Mouse (Mus musculus) CH12.LX (cell line): ENCODE results near the gene Clec2d. TPM values are rescaled to one million over a fixed set of nuclear protein-coding genes. Genes with fewer than 3 reads are reported as not detected.

ENCODE experiments used
- DNase-seq: peaks from one replicate; pipeline ENCODE4 v3.0.0-alpha.2; 2013; ENCODE audit errors: extremely low read depth
- H3K27ac ChIP-seq: 2 replicates; pipeline ENCODE4 v1.5.1; 2012; ENCODE audit warnings: low read depth, mild to moderate bottlenecking, control low read depth, moderate library complexity; ENCODE audit not compliant: insufficient read depth
- H3K27me3 ChIP-seq: replicated peaks from 2 replicates; pipeline ENCODE3; 2012; ENCODE audit warnings: inconsistent platforms
- H3K36me3 ChIP-seq, 2 experiments: replicated peaks in 1 of 2; 2 replicates each; pipeline versions ENCODE3 to v1.6.1; 2012; ENCODE audit warnings: inconsistent platforms in 1 of 2, low read length in 1 of 2, mild to moderate bottlenecking in 1 of 2, mixed read lengths in 1 of 2, moderate library complexity in 1 of 2; ENCODE audit not compliant: control insufficient read depth in 1 of 2, insufficient read depth in 1 of 2
- H3K4me1 ChIP-seq, 2 experiments: 2 replicates each; pipeline ENCODE4 v1.6.1; 2012; ENCODE audit warnings: inconsistent platforms in 1 of 2, moderate library complexity in 1 of 2; ENCODE audit not compliant: insufficient read depth in 2 of 2, control insufficient read depth in 1 of 2
- H3K4me2 ChIP-seq: 2 replicates; pipeline ENCODE4 v1.6.1; 2012; ENCODE audit warnings: low read depth, mild to moderate bottlenecking, control low read depth; ENCODE audit not compliant: poor library complexity, insufficient read depth, severe bottlenecking
- H3K4me3 ChIP-seq, 3 experiments: fragments of 150-350 bp in 1 of 3; sonication (generic) in 1 of 3; replicated peaks in 1 of 3; 2 replicates each; pipeline versions ENCODE3 to v1.5.1; 2011 to 2012; ENCODE audit warnings: low read depth in 2 of 3, low read length in 2 of 3, mild to moderate bottlenecking in 2 of 3, moderate library complexity in 2 of 3, control low read depth in 1 of 3, improper control_type of control experiment in 1 of 3, inconsistent platforms in 1 of 3, mixed read lengths in 1 of 3; ENCODE audit not compliant: poor library complexity in 1 of 3
- H3K79me2 ChIP-seq: replicated peaks from 2 replicates; pipeline ENCODE4 v1.6.1; 2012; ENCODE audit warnings: mild to moderate bottlenecking, moderate library complexity; ENCODE audit not compliant: control insufficient read depth, poor library complexity, insufficient read depth, severe bottlenecking; ENCODE audit errors: extremely low read depth
- H3K9ac ChIP-seq: 2 replicates; pipeline ENCODE4 v1.6.1; 2012; ENCODE audit warnings: low read depth, mild to moderate bottlenecking, control low read depth, moderate library complexity; ENCODE audit not compliant: insufficient read depth
- H3K9me3 ChIP-seq: replicated peaks from 2 replicates; pipeline ENCODE3; 2012; ENCODE audit warnings: low read length, inconsistent platforms, mixed read lengths
- BHLHE40 ChIP-seq: IDR thresholded peaks from 2 replicates; pipeline ENCODE4 v1.6.1; 2011; ENCODE audit warnings: mild to moderate bottlenecking, low read depth, low read length, improper control_type of control experiment
- CHD1 ChIP-seq: IDR thresholded peaks from 2 replicates; pipeline ENCODE4 v1.6.1; 2012; ENCODE audit warnings: low read depth, low read length, improper control_type of control experiment, inconsistent platforms
- CHD2 ChIP-seq: IDR thresholded peaks from 2 replicates; pipeline ENCODE4 v1.6.1; 2011; ENCODE audit warnings: low read length, improper control_type of control experiment
- CTCF ChIP-seq, 2 experiments: IDR thresholded peaks in 1 of 2; conservative IDR thresholded peaks in 1 of 2; 2 replicates each; pipeline ENCODE4 v1.5.1; 2011 to 2012; ENCODE audit warnings: low read depth in 2 of 2, low read length in 2 of 2, improper control_type of control experiment in 1 of 2, inconsistent platforms in 1 of 2, mild to moderate bottlenecking in 1 of 2, moderate library complexity in 1 of 2
- E2F4 ChIP-seq: IDR thresholded peaks from 2 replicates; pipeline ENCODE4 v1.6.1; 2011; ENCODE audit warnings: low read depth, low read length, improper control_type of control experiment; ENCODE audit not compliant: insufficient replicate concordance
- ELF1 ChIP-seq: IDR thresholded peaks from 2 replicates; pipeline ENCODE4 v1.6.1; 2014; ENCODE audit warnings: low read depth, mild to moderate bottlenecking, inconsistent platforms, low read length, improper control_type of control experiment
- EP300 ChIP-seq: IDR thresholded peaks from 2 replicates; pipeline ENCODE4 v1.6.1; 2011; ENCODE audit warnings: low read length, improper control_type of control experiment
- ETS1 ChIP-seq: conservative IDR thresholded peaks from 2 replicates; pipeline ENCODE4 v1.6.1; 2012; ENCODE audit warnings: low read depth, mild to moderate bottlenecking, inconsistent platforms, low read length, improper control_type of control experiment, moderate library complexity
- GABPA ChIP-seq: IDR thresholded peaks from 2 replicates; pipeline ENCODE4 v1.6.1; 2012; ENCODE audit warnings: low read depth, low read length, improper control_type of control experiment, inconsistent platforms; ENCODE audit not compliant: insufficient replicate concordance
- HCFC1 ChIP-seq: IDR thresholded peaks from 2 replicates; pipeline ENCODE4 v1.6.1; 2012; ENCODE audit warnings: low read depth, mild to moderate bottlenecking, inconsistent platforms, low read length, improper control_type of control experiment
- IRF4 ChIP-seq: IDR thresholded peaks from 2 replicates; pipeline ENCODE4 v1.6.1; 2014; ENCODE audit warnings: low read depth, mild to moderate bottlenecking, inconsistent platforms, low read length, improper control_type of control experiment
- JUN ChIP-seq: IDR thresholded peaks from 2 replicates; pipeline ENCODE4 v1.6.1; 2011; ENCODE audit warnings: low read depth, mild to moderate bottlenecking, low read length, improper control_type of control experiment, moderate library complexity; ENCODE audit not compliant: insufficient read depth
- JUND ChIP-seq: conservative IDR thresholded peaks from 2 replicates; pipeline ENCODE4 v1.6.1; 2011; ENCODE audit warnings: low read depth, low read length, improper control_type of control experiment
- MAX ChIP-seq: IDR thresholded peaks from 2 replicates; pipeline ENCODE4 v1.6.1; 2011; ENCODE audit warnings: low read length, improper control_type of control experiment
- MAZ ChIP-seq: IDR thresholded peaks from 2 replicates; pipeline ENCODE4 v1.6.1; 2012; ENCODE audit warnings: low read depth, mild to moderate bottlenecking, inconsistent platforms, low read length, improper control_type of control experiment, moderate library complexity
- MEF2A ChIP-seq: IDR thresholded peaks from 2 replicates; pipeline ENCODE4 v1.6.1; 2014; ENCODE audit warnings: low read depth, mild to moderate bottlenecking, inconsistent platforms, low read length, improper control_type of control experiment, borderline replicate concordance
- MXI1 ChIP-seq: IDR thresholded peaks from 2 replicates; pipeline ENCODE4 v1.6.1; 2011; ENCODE audit warnings: mild to moderate bottlenecking, low read depth, low read length, improper control_type of control experiment
- MYC ChIP-seq: IDR thresholded peaks from 2 replicates; pipeline ENCODE4 v1.6.1; 2011; ENCODE audit warnings: low read depth, mild to moderate bottlenecking, improper control_type of control experiment, low read length
- NELFE ChIP-seq: IDR thresholded peaks from 2 replicates; pipeline ENCODE4 v1.6.1; 2011; ENCODE audit warnings: low read depth, low read length, improper control_type of control experiment
- NRF1 ChIP-seq: IDR thresholded peaks from 2 replicates; pipeline ENCODE4 v1.6.1; 2014; ENCODE audit warnings: low read depth, mild to moderate bottlenecking, inconsistent platforms, low read length, improper control_type of control experiment, moderate library complexity
- PAX5 ChIP-seq: IDR thresholded peaks from 2 replicates; pipeline ENCODE4 v1.6.1; 2012; ENCODE audit warnings: low read length, inconsistent platforms, mixed read lengths
- POLR2A ChIP-seq: IDR thresholded peaks from 2 replicates; pipeline ENCODE4 v1.6.1; 2011; ENCODE audit warnings: low read depth, mild to moderate bottlenecking, improper control_type of control experiment, low read length
- SIN3A ChIP-seq: IDR thresholded peaks from 2 replicates; pipeline ENCODE4 v1.6.1; 2012; ENCODE audit warnings: low read length, improper control_type of control experiment, inconsistent platforms
- SMC3 ChIP-seq: IDR thresholded peaks from 2 replicates; pipeline ENCODE4 v1.6.1; 2011; ENCODE audit warnings: low read depth, low read length, improper control_type of control experiment
- TCF12 ChIP-seq: IDR thresholded peaks from 2 replicates; pipeline ENCODE4 v1.6.1; 2014; ENCODE audit warnings: low read depth, mild to moderate bottlenecking, inconsistent platforms, low read length, improper control_type of control experiment
- UBTF ChIP-seq: IDR thresholded peaks from 2 replicates; pipeline ENCODE4 v1.6.1; 2012; ENCODE audit warnings: low read depth, mild to moderate bottlenecking, inconsistent platforms, low read length, improper control_type of control experiment, moderate library complexity
- USF1 ChIP-seq: IDR thresholded peaks from 2 replicates; pipeline ENCODE4 v1.6.1; 2014; ENCODE audit warnings: low read depth, mild to moderate bottlenecking, inconsistent platforms, low read length, improper control_type of control experiment
- USF2 ChIP-seq: conservative IDR thresholded peaks from 2 replicates; pipeline ENCODE4 v1.6.1; 2011; ENCODE audit warnings: low read depth, low read length, improper control_type of control experiment
- ZKSCAN1 ChIP-seq: IDR thresholded peaks from 2 replicates; pipeline ENCODE4 v1.6.1; 2012; ENCODE audit warnings: low read depth, inconsistent platforms, low read length, improper control_type of control experiment, borderline replicate concordance
- ZMIZ1 ChIP-seq: IDR thresholded peaks from 2 replicates; pipeline ENCODE4 v1.6.1; 2012; ENCODE audit warnings: low read depth, mild to moderate bottlenecking, inconsistent platforms, low read length, improper control_type of control experiment
- ZNF384 ChIP-seq: IDR thresholded peaks from 2 replicates; pipeline ENCODE4 v1.6.1; 2012; ENCODE audit warnings: low read depth, low read length, improper control_type of control experiment, inconsistent platforms
- dilution Hi-C: fragments of 300-500 bp; cut with MboI; formaldehyde crosslinking; loops from 2 replicates; pipeline ENCODE4 v1.14.3; 2020; ENCODE audit warnings: low sequenced_read_pairs; ENCODE audit not compliant: extremely low pct_unique_long_range_greater_than_20kb, extremely low pct_ligation_motif_present
- in situ Hi-C: fragments of 300-500 bp; cut with MboI; formaldehyde crosslinking; loops from 3 replicates; pipeline ENCODE4 v1.14.3; 2019; ENCODE audit warnings: low sequenced_read_pairs, low pct_ligation_motif_present, low pct_unique_long_range_greater_than_20kb, mixed read lengths
- polyA plus RNA-seq: library from polyadenylated mRNA; unstranded; fragments of >175 nt; gene quantifications from 2 replicates; pipeline ENCODE4 v1.2.1, GENCODE M21; 2012; ENCODE audit warnings: low read depth; ENCODE audit not compliant: insufficient read length
- total RNA-seq, 2 experiments: library from RNA; depleted of rRNA; stranded (reverse); fragments of 300-350 nt in 1 of 2; fragments of >200 nt in 1 of 2; gene quantifications; 2 replicates each; pipeline ENCODE4 v1.2.3; 2012 to 2014

The Clec2d gene
- total and polyA plus RNA-seq, 3 experiments: 5.1 to 50.7 (median 25.9) TPM

- TF ChIP-seq PAX5 (no peak), ELF1 (0 out of 2 replicates have a peak, but pooled peaks have one; percentile 6), NRF1 (peak; percentile 37), UBTF (0 out of 2 replicates have a peak, but pooled peaks have one; percentile 11), POLR2A (peak; percentile 76), ZNF384 (peak; percentile 9; the same call in 1 of the 2 replicates), IRF4 (peak; percentile 93), HCFC1 (peak; percentile 9; the same call in 1 of the 2 replicates), ETS1 (peak; percentile 84), SIN3A (peak; percentile 76)
These were observed 54.3 kb downstream of the Clec2d start (continued) for GRCm38 (mm10) chr6:129234456-129235360.

GRCm38 (mm10) chr6:129235855-129236461, 55.5 kb downstream of the Clec2d start:
- Histone ChIP-seq H3K79me2 (peaks cover 3% of the 10 kb centered on the region; the same call in 1 of the 2 replicates), H3K27me3 (no peaks in the 10 kb centered on the region), H3K27ac (peak overlapping the region; percentile 100), H3K4me3 (peak overlapping the region; percentile 18 to 27 (median 24)), H3K9ac (peak overlapping the region; percentile 99), H3K36me3 (peaks cover 0 to 6% of the 10 kb centered on the region in 2 experiments), H3K9me3 (peaks cover 4% of the 10 kb centered on the region), H3K4me2 (peak overlapping the region; percentile 43), H3K4me1 (peaks cover 19 to 57% of the 10 kb centered on the region in 2 experiments)
- peak; percentile 83 for DNase-seq
- in situ Hi-C loops (no loop called here), dilution Hi-C loops (no loop called here)
- TF ChIP-seq IRF4: peak; percentile 83
- TF ChIP-seq ZMIZ1: peak; percentile 7
- TF ChIP-seq JUN: peak; percentile 73
- no peak; the same call in 1 of the 2 replicates for TF ChIP-seq HCFC1
- peak; percentile 65; the same call in 1 of the 2 replicates for TF ChIP-seq MXI1
- peak; percentile 95 for TF ChIP-seq MAX
- TF ChIP-seq SMC3: peak; percentile 14; the same call in 1 of the 2 replicates
- no peak; the same call in 1 of the 2 replicates for TF ChIP-seq NELFE
- no peak for TF ChIP-seq GABPA
- no peak for TF ChIP-seq CTCF (conservative IDR thresholded peaks at IDR 0.05 in 1 of 2, IDR thresholded peaks at IDR 0.05 in 1 of 2; ENCODE audit: low read depth in 2 of 2, low read length in 2 of 2)
- no peak for TF ChIP-seq PAX5
- peak; percentile 89 for TF ChIP-seq TCF12
- TF ChIP-seq ZNF384: peak; percentile 31; the same call in 1 of the 2 replicates
- 0 out of 2 replicates have a peak, but pooled peaks have one; percentile 23 for TF ChIP-seq USF2
- TF ChIP-seq ETS1: peak; percentile 85
- peak; percentile 59 for TF ChIP-seq JUND
- TF ChIP-seq POLR2A: peak; percentile 55; the same call in 1 of the 2 replicates
- no peak; the same call in 1 of the 2 replicates for TF ChIP-seq CHD1
- peak; percentile 89 for TF ChIP-seq EP300
- peak; percentile 92 for TF ChIP-seq BHLHE40
- TF ChIP-seq ELF1: peak; percentile 69
- no peak for TF ChIP-seq ZKSCAN1
- no peak for TF ChIP-seq MAZ
- peak; percentile 55 for TF ChIP-seq CHD2
- no peak for TF ChIP-seq E2F4
- TF ChIP-seq UBTF: 0 out of 2 replicates have a peak, but pooled peaks have one; percentile 30
- TF ChIP-seq SIN3A: no peak; the same call in 1 of the 2 replicates
- peak; percentile 32; the same call in 1 of the 2 replicates for TF ChIP-seq NRF1
- TF ChIP-seq MEF2A: peak; percentile 78; the same call in 1 of the 2 replicates
- peak; percentile 97 for TF ChIP-seq MYC
- TF ChIP-seq USF1: no peak
